Mouse (Mus musculus) granulocyte monocyte progenitor cell, adult 5-6 weeks (primary cell): ENCODE results near the gene Prr11. TPM values are rescaled to one million over a fixed set of nuclear protein-coding genes. Genes with fewer than 3 reads are reported as not detected.

ENCODE experiments used
- ATAC-seq: replicated peaks from 2 replicates; pipeline ENCODE4 v1.8.0; 2016; ENCODE audit warnings: mild to moderate bottlenecking, moderate TSS enrichment, inconsistent platforms; ENCODE audit not compliant: poor library complexity, severe bottlenecking
- total RNA-seq, 2 experiments: library from RNA; stranded (forward) in 1 of 2; stranded (reverse) in 1 of 2; fragments of 200-712, 200-1000 nt in 1 of 2; fragments of >200 nt in 1 of 2; fragmentation: Nextera tagmentation in 1 of 2; gene quantifications; 2 replicates each; pipeline ENCODE4 v1.2.3; 2014 to 2017

Gene Prr11
- 8.6 and 15.1 TPM in 2 replicates for total RNA-seq (2014; fragmentation: Nextera tagmentation)
- 9.6 and 12.6 TPM in 2 replicates for total RNA-seq (2017)

DNA sequence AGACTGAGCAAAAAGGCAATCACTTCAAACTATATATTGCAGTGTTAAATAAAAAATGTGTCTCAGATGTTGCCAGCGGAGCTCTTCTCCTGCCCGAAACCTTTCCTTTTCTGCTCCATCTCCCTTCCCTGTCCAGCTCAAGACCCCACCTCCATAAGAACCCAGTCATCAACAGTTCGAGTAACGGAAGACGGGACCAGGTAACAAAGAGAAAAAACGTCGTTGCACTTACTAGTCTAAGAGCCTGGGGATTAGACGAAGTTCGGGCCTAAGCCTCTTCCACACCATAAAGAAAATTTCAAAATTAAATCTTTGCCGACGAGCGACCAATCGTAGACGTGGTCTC is at the start of gene Prr11:
Gene Prr11, minus strand, starts transcription at position 300 of the 346 bp plus-strand sequence.
- no peak for ATAC-seq

GRCm38 (mm10) chr11:87158012-87158411 is 49.5 kb upstream of the Prr11 start:
- ATAC-seq, result no peak

DNA sequence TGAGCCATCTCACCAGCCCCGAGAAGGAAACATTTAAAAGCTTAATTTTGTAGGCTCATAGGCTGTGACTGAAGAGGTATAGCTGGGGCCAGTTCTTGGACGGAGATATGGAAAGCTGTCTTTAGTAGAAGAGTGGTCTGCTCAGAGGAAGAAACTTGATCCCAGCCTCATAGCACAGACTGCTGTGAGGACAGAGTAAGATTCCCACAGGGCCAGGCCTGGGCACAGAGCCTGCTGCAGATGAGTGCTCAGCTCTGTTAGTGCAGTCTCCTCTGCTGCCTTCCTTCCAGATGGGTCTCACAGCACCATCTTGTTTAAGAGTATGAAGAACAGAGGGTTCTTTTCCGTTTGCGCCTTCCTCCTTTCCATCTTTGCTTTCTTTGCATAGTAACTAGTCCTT is 27.7 kb upstream of the Prr11 start:
- no peak for ATAC-seq

GRCm38 (mm10) chr11:87126824-87127816 is 18.6 kb upstream of the Prr11 start, which contains the start of gene Trim37:
Trim37 (plus strand) TSS chr11:87127077.
- ATAC-seq, result peak; percentile 89

DNA sequence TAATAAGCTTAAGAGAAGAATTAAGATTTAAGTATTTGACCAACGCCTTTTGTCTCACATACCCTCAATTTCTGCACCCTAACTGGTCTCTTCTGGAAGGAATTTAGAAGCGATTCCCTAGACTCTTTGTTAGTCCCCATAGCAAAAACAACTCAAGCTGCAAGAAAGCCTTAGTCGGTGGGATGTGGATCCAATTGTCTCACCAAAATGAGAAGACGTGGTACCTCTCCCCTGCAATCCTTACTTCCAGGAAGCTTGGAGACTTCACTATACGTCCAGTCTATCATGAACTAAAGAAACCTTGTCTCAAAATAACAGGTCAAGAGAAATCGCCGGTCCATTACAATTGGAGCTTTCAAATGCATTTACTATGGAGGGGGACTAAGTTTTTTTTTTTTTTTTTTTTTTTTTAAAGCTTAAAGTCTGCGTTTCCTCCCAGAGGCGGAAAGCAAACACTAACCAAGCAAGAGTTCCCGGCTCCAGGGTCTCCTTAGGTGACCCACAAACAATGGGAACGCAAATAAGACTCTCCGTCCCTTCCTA is 17.8 kb upstream of the Prr11 start:
- ATAC-seq, result no peak

DNA sequence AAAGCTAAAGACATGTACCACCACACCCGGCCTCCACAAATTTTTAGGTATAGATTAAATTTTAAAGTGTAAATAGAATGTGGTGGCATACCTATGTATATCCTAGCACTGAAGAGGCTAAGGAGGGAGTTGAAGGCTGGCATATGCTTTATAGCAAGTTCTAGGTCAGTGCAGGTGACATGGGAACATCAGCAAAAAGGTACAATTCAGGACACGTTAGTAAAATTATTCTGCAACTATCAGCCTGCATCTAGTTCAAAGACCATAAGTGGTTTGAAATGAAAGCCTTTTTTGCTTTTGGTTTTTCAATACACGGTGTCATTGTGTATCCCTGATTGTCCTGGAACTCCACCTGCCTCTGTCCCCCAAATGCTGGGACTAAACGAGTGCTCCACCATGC is 17.1 kb upstream of the Prr11 start:
- no peak for ATAC-seq

- ATAC-seq, result no peak
Observed at GRCm38 (mm10) chr11:87121864-87122263, 13.4 kb upstream of the Prr11 start.

GRCm38 (mm10) chr11:87110172-87110909 is 1.8 kb upstream of the Prr11 start:
- no peak for ATAC-seq

- no peak for ATAC-seq
Observed at GRCm38 (mm10) chr11:87109519-87110171, 1.1 kb upstream of the Prr11 start.

DNA sequence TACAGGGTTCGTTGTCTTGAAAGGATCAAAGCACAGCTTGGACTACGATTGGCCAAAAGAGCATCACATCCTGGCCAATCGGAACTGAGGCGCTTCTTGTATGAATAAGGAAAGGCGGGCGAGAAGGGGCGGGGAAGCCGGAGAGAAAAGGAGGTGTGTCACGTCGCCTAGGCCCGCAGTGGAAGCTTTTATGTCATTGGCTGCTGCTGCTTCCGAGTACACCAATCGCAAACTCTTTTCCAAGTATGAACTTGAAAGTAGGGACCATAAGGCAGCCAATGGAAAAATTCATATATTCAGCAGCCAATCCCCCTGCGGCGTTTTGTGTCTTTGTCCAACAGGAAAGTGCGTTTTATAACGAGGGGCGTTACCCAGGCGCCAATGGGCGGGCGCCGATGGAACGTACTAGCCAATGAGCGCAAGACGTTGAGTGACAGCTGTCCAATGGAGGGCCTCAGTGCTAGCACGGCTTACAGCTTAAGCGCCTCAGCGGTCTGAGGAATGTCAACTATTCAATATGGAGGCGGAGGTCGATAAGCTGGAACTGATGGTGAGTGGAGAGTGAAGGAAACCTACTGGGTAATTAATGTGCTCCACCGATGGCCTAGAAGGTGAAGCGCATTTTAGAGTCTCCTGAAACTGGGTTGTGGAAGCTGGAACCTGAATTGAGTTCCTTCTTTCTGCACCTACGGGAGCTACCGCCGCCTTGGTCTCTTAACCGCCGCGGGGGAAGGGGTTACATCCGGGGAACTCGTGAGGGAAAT is 429 bp upstream of the Prr11 start, which contains the start of gene Ska2:
Gene Ska2, plus strand, starts transcription at position 480 of the 764 bp plus-strand sequence.
- peak; percentile 94 for ATAC-seq

DNA sequence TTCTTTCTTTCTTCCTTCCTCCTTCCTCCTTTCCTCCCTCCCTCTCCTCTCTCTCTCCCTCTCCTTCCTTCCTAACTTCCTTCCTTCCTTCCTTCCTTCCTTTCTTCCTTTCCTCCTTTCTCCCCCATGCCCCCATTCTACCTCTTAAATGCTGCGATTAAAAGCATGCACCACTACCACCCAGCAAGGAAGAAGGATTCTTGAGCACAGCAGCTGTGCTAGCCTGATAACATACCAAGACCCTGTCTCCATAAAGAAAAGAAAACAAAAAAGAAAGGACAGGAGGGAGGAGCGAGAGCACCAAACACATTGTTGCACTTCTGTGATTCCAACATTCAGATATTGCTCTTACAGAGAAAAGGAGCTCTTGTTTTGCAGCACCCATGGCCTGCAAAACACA is 21.4 kb downstream of the Prr11 start:
- no peak for ATAC-seq

DNA sequence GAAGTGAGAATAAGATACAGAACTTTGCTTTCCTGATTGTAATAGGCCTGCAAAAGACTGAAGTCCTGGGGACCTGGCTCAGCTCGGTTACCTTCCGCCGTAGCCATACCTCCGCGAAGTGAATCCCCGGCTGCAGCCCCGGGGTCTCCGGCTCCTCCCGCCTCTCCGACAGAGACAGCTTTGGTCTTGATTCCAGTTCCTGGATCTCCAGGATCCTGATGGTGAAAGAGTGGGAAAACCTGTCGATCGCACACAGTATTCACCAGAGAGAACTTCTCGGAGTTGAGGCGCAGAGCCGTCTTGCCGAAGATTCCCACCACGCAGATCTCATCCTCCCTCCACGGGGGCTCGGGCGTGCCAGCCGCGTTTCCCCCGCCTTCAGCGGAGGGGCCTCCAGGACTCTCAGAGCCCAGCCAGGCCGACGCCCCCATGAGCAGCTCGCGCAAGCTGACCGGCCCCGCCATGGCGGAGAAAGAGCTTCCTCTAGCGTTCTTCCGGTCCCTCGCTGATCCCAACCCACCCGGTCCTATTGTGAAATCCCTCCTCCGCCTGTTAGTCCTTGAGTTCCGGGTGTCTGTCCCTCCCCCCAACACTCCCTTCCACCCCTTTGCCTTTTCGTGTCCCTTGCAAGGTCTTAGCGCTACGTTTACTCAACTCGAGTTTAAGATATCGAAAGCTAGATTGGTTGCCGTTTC is 22.1 kb downstream of the Prr11 start, which contains the start of gene Smg8:
Gene Smg8, minus strand, starts transcription at position 485 of the 695 bp plus-strand sequence.
- ATAC-seq, result peak; percentile 100

GRCm38 (mm10) chr11:87085461-87085860 is 23.0 kb downstream of the Prr11 start:
- peak; percentile 21; the same call in 1 of the 2 replicates for ATAC-seq

GRCm38 (mm10) chr11:87083712-87084111 is 24.8 kb downstream of the Prr11 start:
- no peak for ATAC-seq

GRCm38 (mm10) chr11:87073866-87074440 is 34.6 kb downstream of the Prr11 start, which contains the start of gene Gdpd1:
Gdpd1 (minus strand) TSS chr11:87074062.
- peak; percentile 94 for ATAC-seq

- peak; percentile 85 for ATAC-seq
Observed at GRCm38 (mm10) chr11:87073343-87073865, 35.1 kb downstream of the Prr11 start.

GRCm38 (mm10) chr11:87062087-87062486 is 46.4 kb downstream of the Prr11 start:
- no peak for ATAC-seq

DNA sequence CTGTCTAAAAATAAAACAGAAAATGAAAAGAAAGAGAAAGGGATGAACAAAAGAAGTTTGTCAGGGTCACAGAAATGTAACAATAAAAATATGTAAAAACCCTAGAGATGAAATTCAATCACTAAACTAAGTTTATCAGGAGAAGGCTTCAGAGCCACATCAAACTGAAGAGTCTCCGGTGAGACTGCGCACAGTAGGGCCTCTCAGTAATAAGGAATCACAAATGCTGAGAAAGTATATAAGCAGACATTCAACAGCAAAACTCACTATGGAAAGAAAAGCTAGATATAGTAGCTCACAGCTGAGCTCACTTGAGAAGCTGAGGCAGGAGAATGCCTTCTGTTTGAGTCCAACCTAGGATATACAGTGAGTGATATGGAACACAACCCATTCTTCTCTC is 48.1 kb downstream of the Prr11 start:
- ATAC-seq, result no peak
